ENCODE assay signal across 8 mouse cellular contexts in genomic region chr7:29983340-29983689, GRCm38 (mm10). TPM values are rescaled to one million over a fixed set of nuclear protein-coding genes. Genes with fewer than 3 reads are reported as not detected.
DNase-seq lines count a peak whose midpoint lies in the region; ATAC-seq and TF ChIP-seq lines count a peak whose summit lies in the region.

No protein-coding gene starts in this region.

- peak overlapping the region; percentile 75 for H3K4me2 ChIP-seq in embryonic facial prominence, embryonic 14.5 days (ENCODE audit: low read depth, low read length)
- H3K4me2 ChIP-seq in intestine, embryonic 16.5 days (ENCODE audit: low read depth, low read length) = peak overlapping the region; percentile 82
- peak overlapping the region; percentile 70 for H3K4me2 ChIP-seq in neural tube, embryonic 13.5 days

- 0 out of 2 replicates have a peak, but pooled peaks cover 3% of the 10 kb centered on the region for H3K9me3 ChIP-seq in embryonic facial prominence, embryonic 14.5 days (ENCODE audit: control insufficient read depth, low read length)
- no peaks in the 10 kb centered on the region for H3K9me3 ChIP-seq in intestine, embryonic 16.5 days (ENCODE audit: control insufficient read depth, low read length)
- no peaks in the 10 kb centered on the region for H3K9me3 ChIP-seq in neural tube, embryonic 13.5 days

- H3K4me1 ChIP-seq in embryonic facial prominence, embryonic 14.5 days (ENCODE audit: control insufficient read depth, insufficient read depth, low read length) = peaks cover 11% of the 10 kb centered on the region; the same call in 1 of the 2 replicates
- H3K4me1 ChIP-seq in intestine, embryonic 16.5 days (ENCODE audit: control insufficient read depth, insufficient read depth, low read length) = peaks cover 22% of the 10 kb centered on the region
- H3K4me1 ChIP-seq in neural tube, embryonic 13.5 days (replicated peaks) = peaks cover 29% of the 10 kb centered on the region

- no peak for TF ChIP-seq CTCF in left cerebral cortex, adult 2 months (IDR thresholded peaks at IDR 0.05)

- no peak for DNase-seq in left cerebral cortex, adult 2 months (ENCODE audit: extremely low spot score in 1 of 2, low spot score in 2 of 2)
- no peak for DNase-seq in left cerebral cortex, adult 11 months (ENCODE audit: low spot score)
- no peak for DNase-seq in embryonic facial prominence, embryonic 14.5 days (ENCODE audit: low spot score)
- no peak for DNase-seq in spleen, adult 12 weeks (ENCODE audit: low spot score)
- no peak for DNase-seq in spleen, postnatal 14 days (ENCODE audit: low spot score in 2 of 2)
- DNase-seq in adrenal gland, postnatal 36 days = no peak

- peak overlapping the region; percentile 81 for H3K27ac ChIP-seq in left cerebral cortex, adult 2 months
- peak overlapping the region; percentile 95 for H3K27ac ChIP-seq in embryonic facial prominence, embryonic 14.5 days (replicated peaks; ENCODE audit: low read depth, low read length)
- H3K27ac ChIP-seq in intestine, embryonic 16.5 days (ENCODE audit: low read length) = peak overlapping the region; percentile 98
- peak overlapping the region; percentile 92 for H3K27ac ChIP-seq in neural tube, embryonic 13.5 days (replicated peaks)

- intact Hi-C loops in left cerebral cortex, adult 2 months (cut with DNase I) = loop anchor here (2.0 kb wide), 2 partner anchors 29 to 165 kb away; partner anchors contain the start of gene Zfp74

- no peak; the same call in 1 of the 2 replicates for ATAC-seq in embryonic facial prominence, embryonic 14.5 days (ENCODE audit: low read depth)
- ATAC-seq in intestine, embryonic 16.5 days = no peak; the same call in 1 of the 2 replicates
- no peak for ATAC-seq in neural tube, embryonic 13.5 days (ENCODE audit: low read depth)

- WGBS in embryonic facial prominence, embryonic 14.5 days = 1% methylated on average over 8 of the region's 8 CpGs
- 2% methylated on average over 8 of the region's 8 CpGs for WGBS in intestine, embryonic 16.5 days
- 1% methylated on average over 8 of the region's 8 CpGs for WGBS in neural tube, embryonic 13.5 days

- peak overlapping the region; percentile 92 for H3K4me3 ChIP-seq in left cerebral cortex, adult 2 months
- peak overlapping the region; percentile 89 for H3K4me3 ChIP-seq in embryonic facial prominence, embryonic 14.5 days (ENCODE audit: low read depth, low read length)
- H3K4me3 ChIP-seq in intestine, embryonic 16.5 days (ENCODE audit: low read length) = peak overlapping the region; percentile 93
- peak overlapping the region; percentile 90 for H3K4me3 ChIP-seq in neural tube, embryonic 13.5 days

- peaks cover 23% of the 10 kb centered on the region for H3K36me3 ChIP-seq in embryonic facial prominence, embryonic 14.5 days (ENCODE audit: control insufficient read depth, insufficient read depth, low read length)
- H3K36me3 ChIP-seq in intestine, embryonic 16.5 days (ENCODE audit: control insufficient read depth, insufficient read depth, low read length) = 0 out of 2 replicates have a peak, but pooled peaks cover 4% of the 10 kb centered on the region
- H3K36me3 ChIP-seq in neural tube, embryonic 13.5 days = peaks cover 26% of the 10 kb centered on the region

- H3K27me3 ChIP-seq in embryonic facial prominence, embryonic 14.5 days (replicated peaks; ENCODE audit: control insufficient read depth, insufficient read depth, low read length) = no peaks in the 10 kb centered on the region
- no peaks in the 10 kb centered on the region for H3K27me3 ChIP-seq in intestine, embryonic 16.5 days (replicated peaks; ENCODE audit: control insufficient read depth, insufficient read depth, low read length)
- no peaks in the 10 kb centered on the region for H3K27me3 ChIP-seq in neural tube, embryonic 13.5 days

- H3K9ac ChIP-seq in embryonic facial prominence, embryonic 14.5 days (ENCODE audit: low read depth, low read length) = peak overlapping the region; percentile 88
- peak overlapping the region; percentile 93 for H3K9ac ChIP-seq in intestine, embryonic 16.5 days (ENCODE audit: low read depth, low read length)
- peak overlapping the region; percentile 86 for H3K9ac ChIP-seq in neural tube, embryonic 13.5 days

RNA-seq across cellular contexts. Expression of gene Zfp568, which starts 0.4 kb away (rescaled TPM):
- total RNA-seq in left cerebral cortex, adult 2 months (2021) = 1 to 10 TPM; 3.6 to 3.9 TPM
- polyA plus RNA-seq in embryonic facial prominence, embryonic 14.5 days (2014; fragmentation: Nextera tagmentation; extraction: Ambion mirVana) = 29.5 and 29.9 TPM in 2 replicates
- 9.1 and 11.6 TPM in 2 replicates for polyA plus RNA-seq in intestine, embryonic 16.5 days (2015; fragmentation: Nextera tagmentation; extraction: Ambion mirVana)
- polyA plus RNA-seq in neural tube, embryonic 13.5 days (2015; fragmentation: Nextera tagmentation; extraction: Ambion mirVana) = 5.5 and 6.5 TPM in 2 replicates
- 10 to 100 TPM; 12.4 to 13.8 TPM for total RNA-seq in adrenal gland, postnatal 36 days (2021)

RNA-seq across cellular contexts. Expression of gene Zfp74, which starts 29.4 kb away (rescaled TPM):
- total RNA-seq in left cerebral cortex, adult 2 months (2021) = 10 to 100 TPM; 17.4 to 19.0 TPM
- 8.9 and 10.3 TPM in 2 replicates for polyA plus RNA-seq in embryonic facial prominence, embryonic 14.5 days (2014; fragmentation: Nextera tagmentation; extraction: Ambion mirVana)
- polyA plus RNA-seq in intestine, embryonic 16.5 days (2015; fragmentation: Nextera tagmentation; extraction: Ambion mirVana) = 5.4 and 6.4 TPM in 2 replicates
- polyA plus RNA-seq in neural tube, embryonic 13.5 days (2015; fragmentation: Nextera tagmentation; extraction: Ambion mirVana) = 13.6 and 15.0 TPM in 2 replicates
- total RNA-seq in adrenal gland, postnatal 36 days (2021) = 1 to 10 TPM; 8.2 to 9.2 TPM
